Comparison of ENCODE assay signal across 9 mouse cellular contexts in genomic region chr19:44265911-44266337, GRCm38 (mm10). TPM values are rescaled to one million over a fixed set of nuclear protein-coding genes. Genes with fewer than 3 reads are reported as not detected.
DNase-seq lines count a peak whose midpoint lies in the region; ATAC-seq and TF ChIP-seq lines count a peak whose summit lies in the region.
"Had no signal": no experiment of that assay in that cellular context is flagged by ENCODE, and none has a peak within 500 bp of the region (broad histone marks: within the 10 kb centered on the region; RNA-seq: fewer than 3 reads in every experiment).

No protein-coding gene starts in this region.

- H3K9me3 ChIP-seq in kidney, embryonic 14.5 days (ENCODE audit: control insufficient read depth, low read length) = no peaks in the 10 kb centered on the region
- H3K9me3 ChIP-seq in limb, embryonic 11.5 days (ENCODE audit: control insufficient read depth, low read length) = no peaks in the 10 kb centered on the region

- H3K9ac ChIP-seq in kidney, embryonic 14.5 days (ENCODE audit: low read depth, low read length) = no peak overlapping the region
- H3K9ac ChIP-seq in limb, embryonic 11.5 days (ENCODE audit: low read length) = no peak overlapping the region

- no peaks in the 10 kb centered on the region for H3K4me1 ChIP-seq in kidney, embryonic 14.5 days (ENCODE audit: control insufficient read depth, insufficient read depth, low read length)
- 0 out of 2 replicates have a peak, but pooled peaks cover 2% of the 10 kb centered on the region for H3K4me1 ChIP-seq in limb, embryonic 11.5 days (ENCODE audit: control insufficient read depth, insufficient read depth, low read length)
- H3K4me1 ChIP-seq in cerebellum, adult 2 months (ENCODE audit: control insufficient read depth, insufficient read depth, low read length) = peaks cover 5% of the 10 kb centered on the region; the same call in 1 of the 2 replicates

- H3K79me2 ChIP-seq in myocyte (ENCODE audit: control insufficient read depth, insufficient read depth) = no peaks in the 10 kb centered on the region

- WGBS in kidney, embryonic 14.5 days = 32% methylated on average over 5 of the region's 5 CpGs
- 28% methylated on average over 5 of the region's 5 CpGs for WGBS in limb, embryonic 11.5 days
- 53% methylated on average over 5 of the region's 5 CpGs for WGBS in cerebellum, adult 2 months

- no peak for ATAC-seq in kidney, embryonic 14.5 days (ENCODE audit: low FRiP score, low TSS enrichment)
- no peak for ATAC-seq in limb, embryonic 11.5 days (ENCODE audit: insufficient number of reproducible peaks, low FRiP score, low TSS enrichment, low read depth)

- no peaks in the 10 kb centered on the region for H3K36me3 ChIP-seq in kidney, embryonic 14.5 days (ENCODE audit: control insufficient read depth, insufficient read depth, low read length)
- no peaks in the 10 kb centered on the region for H3K36me3 ChIP-seq in limb, embryonic 11.5 days (ENCODE audit: control insufficient read depth, insufficient read depth, low read length)
- H3K36me3 ChIP-seq in myocyte (ENCODE audit: control insufficient read depth, insufficient read depth) = no peaks in the 10 kb centered on the region

- no peak for DNase-seq in kidney, postnatal 10 days
- peak; percentile 73 for DNase-seq in embryo, embryonic 10 days (ENCODE audit: low spot score)
- no peak for DNase-seq in limb, embryonic 11.5 days (ENCODE audit: low spot score)
- DNase-seq in testis, postnatal 10 days (ENCODE audit: low spot score) = no peak
- no peak for DNase-seq in adrenal gland, adult 8-10 months
- DNase-seq in cerebellum, adult 2 months = no peak
- DNase-seq: right cerebral cortex, adult 18-20 months had no signal

- no peak for TF ChIP-seq POLR2A in myocyte (IDR thresholded peaks at IDR 0.05; ENCODE audit: insufficient read length, low read depth)
- TF ChIP-seq POLR2A in cerebellum, adult 2 months (IDR thresholded peaks at IDR 0.05; ENCODE audit: borderline replicate concordance, insufficient read depth, low read length) = no peak

- H3K4me3 ChIP-seq in kidney, embryonic 14.5 days (ENCODE audit: low read length) = no peak overlapping the region
- H3K4me3 ChIP-seq in limb, embryonic 11.5 days (ENCODE audit: low read depth, low read length) = no peak overlapping the region
- H3K4me3 ChIP-seq in myocyte = no peak overlapping the region
- no peak overlapping the region for H3K4me3 ChIP-seq in cerebellum, adult 2 months (replicated peaks; ENCODE audit: insufficient read depth, low read depth, low read length)

- H3K27ac ChIP-seq in kidney, embryonic 14.5 days (ENCODE audit: low read depth, low read length) = peak overlapping the region; percentile 90; the same call in 1 of the 2 replicates
- H3K27ac ChIP-seq in limb, embryonic 11.5 days (replicated peaks; ENCODE audit: low read depth, low read length) = peak overlapping the region; percentile 91; the same call in 1 of the 2 replicates
- no peak overlapping the region for H3K27ac ChIP-seq in cerebellum, adult 2 months (ENCODE audit: insufficient read depth, low read length)

- H3K4me2 ChIP-seq in kidney, embryonic 14.5 days (replicated peaks; ENCODE audit: low read depth, low read length) = no peak overlapping the region
- peak overlapping the region; percentile 71; the same call in 1 of the 2 replicates for H3K4me2 ChIP-seq in limb, embryonic 11.5 days (ENCODE audit: low read depth, severe bottlenecking)
- H3K4me2 ChIP-seq in myocyte (ENCODE audit: low read depth) = peak overlapping the region; percentile 58

- no peaks in the 10 kb centered on the region for H3K27me3 ChIP-seq in kidney, embryonic 14.5 days (ENCODE audit: control insufficient read depth, insufficient read depth, low read length)
- no peaks in the 10 kb centered on the region for H3K27me3 ChIP-seq in limb, embryonic 11.5 days (ENCODE audit: control insufficient read depth, insufficient read depth, low read length)
- H3K27me3 ChIP-seq in myocyte (ENCODE audit: control insufficient read depth, insufficient read depth, insufficient read length) = no peaks in the 10 kb centered on the region
- H3K27me3 ChIP-seq in cerebellum, adult 2 months (ENCODE audit: control insufficient read depth, insufficient read depth, low read length) = no peaks in the 10 kb centered on the region

- no peak overlapping the region for H3ac ChIP-seq in myocyte (ENCODE audit: control insufficient read depth, insufficient read length)

- no peak for TF ChIP-seq CTCF in cerebellum, adult 2 months (IDR thresholded peaks at IDR 0.05; ENCODE audit: borderline replicate concordance, insufficient read depth, low read depth, low read length)

TF ChIP-seq in myocyte, 11 proteins besides CTCF, POLR2A, EP300 and RAD21:
- no peak for TF ChIP-seq SRF (IDR thresholded peaks at IDR 0.05; ENCODE audit: control insufficient read depth, insufficient read length, low read depth)
- peak in 1 of 3 experiments; percentile 6 for TF ChIP-seq MYOD1 (IDR thresholded peaks at IDR 0.05; ENCODE audit: control insufficient read depth in 1 of 3, insufficient read length in 2 of 3, low read depth in 2 of 3)

RNA-seq across cellular contexts. Expression of gene Scd2, which starts 27.6 kb away (rescaled TPM):
- polyA plus RNA-seq in kidney, embryonic 14.5 days (2014; fragmentation: Nextera tagmentation; extraction: Ambion mirVana) = 103 and 205 TPM in 2 replicates
- 309 and 322 TPM in 2 replicates for polyA plus RNA-seq in limb, embryonic 11.5 days (2014; fragmentation: Nextera tagmentation; extraction: Ambion mirVana)
- polyA plus RNA-seq in myocyte (2012; fragmentation: generic; extraction: Trizol) = 868 TPM
- total RNA-seq in adrenal gland, adult 8-10 months (2022) = 1,000 to 10,000 TPM in 3 of 4 experiments, 100 to 1,000 TPM in 1; 965 to 1,225 (median 1,109) TPM
- polyA plus RNA-seq in cerebellum, adult 2 months (2012; rRNA removed) = 695 and 743 TPM in 2 replicates
